Mouse (Mus musculus): Measurements from ENCODE around the gene Rtkn. TPM values are rescaled to one million over a fixed set of nuclear protein-coding genes. Genes with fewer than 3 reads are reported as not detected.

The Rtkn gene
- polyA plus RNA-seq (2015; fragmentation: Nextera tagmentation; extraction: Ambion mirVana), result 64.7 and 74.1 TPM in 2 replicates

DNA sequence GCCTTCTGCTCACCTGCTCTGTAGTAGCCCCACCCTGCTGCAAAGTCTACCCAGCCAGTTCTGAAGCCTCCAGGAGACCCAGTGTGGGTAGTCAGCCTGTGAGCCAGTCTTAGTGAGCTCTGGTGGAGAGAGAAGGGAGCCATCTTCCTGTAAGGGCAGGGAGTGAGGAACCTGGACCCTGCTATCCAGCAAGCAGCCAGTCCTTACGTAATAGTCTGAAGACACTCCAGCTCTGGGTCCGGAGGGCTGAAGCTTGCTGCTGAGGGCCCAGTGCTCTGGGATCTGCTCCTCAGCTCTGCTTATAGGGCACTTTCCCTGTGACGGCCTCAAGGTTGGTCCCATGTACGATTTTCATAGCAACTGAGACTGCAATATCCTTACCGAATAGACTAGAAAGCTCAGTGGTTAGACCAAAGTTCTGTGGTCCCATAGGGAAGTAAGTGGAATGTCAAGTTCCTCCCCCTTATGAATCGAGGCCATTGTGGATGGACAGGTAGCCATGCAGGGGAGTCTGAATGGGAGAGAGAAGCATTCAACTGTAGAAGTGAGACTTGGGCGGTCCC is at the start of gene Rtkn:
Gene Rtkn (plus strand): TSS at position 513 of the 563 bp plus-strand sequence.
- H3K4me1 ChIP-seq, result peaks cover 37% of the 10 kb centered on the region
- WGBS, result 60% methylated on average over 7 of the region's 7 CpGs

DNA sequence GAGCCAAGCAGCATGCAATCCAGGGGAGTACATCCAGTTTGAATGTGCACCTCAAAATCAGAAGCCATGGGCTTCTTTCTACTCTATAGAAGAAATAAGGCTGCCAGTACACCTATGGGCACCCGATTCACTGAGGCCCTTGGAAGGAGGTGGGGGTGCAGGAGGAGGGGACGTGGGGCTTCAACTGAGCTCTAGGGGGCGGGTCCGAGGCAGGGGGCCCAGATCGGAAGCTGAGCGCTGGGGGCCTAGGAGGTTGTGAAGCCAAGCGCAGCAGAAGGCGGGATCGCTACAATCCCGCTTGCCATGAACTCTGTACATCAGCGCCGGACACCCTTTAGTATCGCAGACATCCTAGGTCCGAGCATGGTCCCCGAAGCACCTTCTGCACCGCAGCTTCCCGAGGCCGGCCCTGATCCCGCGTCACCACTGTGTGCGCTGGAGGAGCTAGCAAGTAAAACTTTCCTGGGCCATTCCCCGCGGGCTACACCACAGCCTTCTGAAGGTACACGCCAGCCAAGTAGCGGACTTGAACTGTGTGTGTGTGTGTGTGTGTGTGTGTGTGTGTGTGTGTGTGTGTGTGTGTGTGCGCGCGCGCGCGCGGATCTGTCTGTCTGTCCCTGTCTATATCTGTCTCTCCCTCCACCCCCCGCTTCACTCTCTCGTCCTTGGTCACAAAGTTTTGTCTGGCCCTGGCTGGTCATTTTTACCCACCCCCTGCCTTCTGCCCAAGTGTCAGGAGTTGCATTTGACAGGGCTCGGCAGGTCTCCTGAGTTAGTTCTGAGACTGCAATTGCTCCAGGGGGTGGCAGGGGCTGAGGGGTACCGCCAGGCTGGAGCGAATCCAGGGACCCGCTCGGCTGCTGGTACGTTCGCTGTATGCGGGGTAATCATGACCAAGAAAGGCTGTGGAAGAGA is 48.9 kb upstream of the Rtkn start, which contains the start of gene Lbx2:
Gene Lbx2 (plus strand): TSS at position 247 of the 915 bp plus-strand sequence.
- Histone ChIP-seq H3K27ac (no peak within 1 kb of the TSS), H3K9ac (peak within 1 kb of the TSS; percentile 54), H3K27me3 (peaks cover 95% of the 10 kb centered on the region), H3K36me3 (peaks cover 13% of the 10 kb centered on the region), H3K4me2 (replicated peaks) (peak within 1 kb of the TSS; percentile 64), H3K4me1 (peaks cover 43% of the 10 kb centered on the region), H3K4me3 (peak within 1 kb of the TSS; percentile 37), H3K9me3 (no peaks in the 10 kb centered on the region)
- WGBS, result 2% methylated on average over 40 of the region's 42 CpGs
- no peak for ATAC-seq (ENCODE audit: low FRiP score, low read depth)

More for the DNA sequence above, at the start of gene Rtkn:
- H3K4me2 ChIP-seq (replicated peaks), result peak within 1 kb of the TSS; percentile 94
- no peaks in the 10 kb centered on the region for H3K27me3 ChIP-seq
- no peak for ATAC-seq (ENCODE audit: low FRiP score, low read depth)
- H3K9ac ChIP-seq, result peak within 1 kb of the TSS; percentile 89
- peak within 1 kb of the TSS; percentile 100 for H3K27ac ChIP-seq
- H3K36me3 ChIP-seq, result peaks cover 8% of the 10 kb centered on the region; the same call in 1 of the 2 replicates
- H3K9me3 ChIP-seq, result no peaks in the 10 kb centered on the region
- H3K4me3 ChIP-seq, result peak within 1 kb of the TSS; percentile 61

DNA sequence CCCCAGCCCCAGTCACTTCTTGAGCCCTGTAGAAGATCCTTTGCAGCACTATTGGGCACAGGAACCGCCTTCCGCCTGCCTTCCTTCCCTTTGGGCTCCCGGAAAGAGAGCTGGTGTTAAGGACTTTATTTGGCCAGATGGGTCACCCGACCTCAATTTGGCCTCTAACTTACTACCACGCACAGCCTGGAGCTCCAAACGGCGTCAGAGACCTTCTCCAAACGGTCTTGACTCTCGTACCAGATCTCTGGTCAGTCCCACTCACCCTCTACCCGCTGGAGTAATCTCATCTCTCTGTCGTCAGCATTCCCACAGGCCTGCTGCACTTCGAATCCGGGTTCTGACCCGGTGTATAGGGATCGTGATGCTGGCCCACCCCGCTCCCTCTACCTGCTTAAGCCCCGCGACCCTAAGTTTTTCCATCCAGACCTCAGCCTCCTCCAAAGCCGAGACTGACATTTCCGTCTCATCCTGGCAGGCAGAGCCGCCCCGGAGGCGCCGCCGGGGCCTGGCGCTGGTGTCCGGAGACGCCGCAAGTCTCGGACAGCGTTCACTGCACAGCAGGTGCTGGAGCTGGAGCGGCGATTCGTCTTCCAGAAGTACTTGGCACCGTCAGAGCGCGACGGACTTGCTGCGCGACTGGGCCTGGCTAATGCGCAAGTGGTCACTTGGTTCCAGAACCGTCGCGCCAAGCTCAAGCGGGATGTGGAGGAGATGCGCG is 47.9 kb upstream of the Rtkn start:
- no peaks in the 10 kb centered on the region for H3K9me3 ChIP-seq
- H3K27me3 ChIP-seq, result peaks cover 93% of the 10 kb centered on the region
- ATAC-seq (ENCODE audit: low FRiP score, low read depth), result no peak
- H3K4me1 ChIP-seq, result peaks cover 43% of the 10 kb centered on the region
- no peak overlapping the region for H3K27ac ChIP-seq
- H3K9ac ChIP-seq, result peak overlapping the region; percentile 13
- H3K4me2 ChIP-seq (replicated peaks), result peak overlapping the region; percentile 52
- H3K36me3 ChIP-seq, result peaks cover 4% of the 10 kb centered on the region
- 2% methylated on average over 47 of the region's 47 CpGs for WGBS
- peak overlapping the region; percentile 23 for H3K4me3 ChIP-seq

DNA sequence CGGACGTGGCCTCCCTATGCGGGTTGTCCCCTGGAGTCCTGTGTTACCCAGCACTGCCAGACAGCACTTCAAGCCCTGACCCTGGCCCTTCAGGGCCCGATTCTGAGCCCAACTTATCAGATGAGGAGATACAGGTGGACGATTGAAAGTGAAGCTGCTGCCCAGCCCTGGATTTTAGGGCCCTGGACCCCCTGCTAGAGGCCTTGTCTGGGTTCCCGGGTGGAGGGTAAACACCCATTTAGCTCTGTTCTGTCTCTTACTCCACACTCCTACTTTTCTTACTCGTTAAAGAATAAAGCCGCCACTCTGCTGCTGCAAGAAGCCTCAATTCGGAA is 47.4 kb upstream of the Rtkn start:
- Histone ChIP-seq H3K9ac (peak overlapping the region; percentile 13), H3K27me3 (peaks cover 92% of the 10 kb centered on the region), H3K27ac (no peak overlapping the region), H3K36me3 (no peaks in the 10 kb centered on the region), H3K4me2 (replicated peaks) (peak overlapping the region; percentile 52), H3K4me1 (peaks cover 43% of the 10 kb centered on the region), H3K4me3 (peak overlapping the region; percentile 23; the same call in 1 of the 2 replicates), H3K9me3 (no peaks in the 10 kb centered on the region)
- ATAC-seq (ENCODE audit: low FRiP score, low read depth), result no peak
- WGBS, result 9% methylated on average over 9 of the region's 9 CpGs

DNA sequence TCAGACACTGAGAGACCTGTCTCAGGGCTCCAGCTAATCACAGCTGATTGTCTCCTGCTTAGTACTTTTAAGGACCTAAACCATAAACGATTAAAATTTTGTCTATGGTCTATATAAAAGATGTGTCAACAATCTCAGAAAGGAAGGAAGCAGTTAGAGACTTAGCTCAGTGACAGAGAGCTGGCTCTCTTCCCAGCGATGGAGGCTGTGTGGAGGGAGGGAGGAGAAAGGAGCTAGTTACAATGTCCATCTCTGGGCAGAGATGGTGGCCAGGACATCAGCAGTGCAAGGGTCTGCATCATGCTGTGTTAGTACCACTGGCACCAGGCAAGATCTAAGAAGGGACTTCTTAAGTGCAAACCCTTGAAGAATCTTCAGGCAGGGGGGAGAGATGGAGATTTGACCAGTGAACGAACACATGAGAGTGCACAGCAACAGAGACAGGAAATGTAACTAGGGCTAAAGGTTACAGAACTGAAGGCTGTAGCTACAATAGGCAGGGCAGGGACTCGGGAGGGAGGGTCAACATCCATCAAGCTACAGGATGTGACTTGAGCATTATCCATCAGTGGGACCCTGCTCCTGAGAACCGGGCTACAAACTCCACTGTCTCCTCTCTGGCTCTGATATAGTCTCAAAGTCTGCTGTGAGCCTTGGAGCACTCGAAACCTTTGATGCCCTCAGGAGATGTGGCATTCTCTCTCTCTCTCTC is 42.7 kb upstream of the Rtkn start:
- WGBS, result 38% methylated on average over 6 of the region's 6 CpGs
- Histone ChIP-seq H3K9me3 (0 out of 2 replicates have a peak, but pooled peaks cover 3% of the 10 kb centered on the region), H3K36me3 (no peaks in the 10 kb centered on the region), H3K4me2 (replicated peaks) (no peak overlapping the region), H3K4me1 (peaks cover 8% of the 10 kb centered on the region), H3K27ac (no peak overlapping the region), H3K9ac (no peak overlapping the region), H3K4me3 (no peak overlapping the region), H3K27me3 (peaks cover 46% of the 10 kb centered on the region)
- ATAC-seq (ENCODE audit: low FRiP score, low read depth), result no peak

DNA sequence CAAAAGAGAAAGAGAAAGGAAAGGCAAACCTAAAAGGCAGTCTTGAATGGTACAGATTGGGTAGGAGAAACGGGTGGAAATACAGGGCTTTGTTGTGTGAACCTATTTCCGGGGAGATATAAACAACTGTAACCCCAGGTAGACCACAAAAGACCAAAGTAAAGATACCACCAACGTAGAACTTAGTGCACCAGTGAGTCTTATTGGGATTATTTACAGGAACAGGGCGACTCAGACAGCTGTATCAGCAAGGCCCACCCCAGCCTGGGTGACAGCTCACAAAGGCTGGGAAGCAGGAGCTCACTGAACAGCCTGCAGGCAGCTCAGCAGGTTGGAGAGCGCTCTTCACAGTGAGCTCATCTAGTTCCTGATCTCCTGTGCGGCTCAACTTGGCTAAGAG is 39.3 kb upstream of the Rtkn start:
- no peak overlapping the region for H3K4me2 ChIP-seq (replicated peaks)
- H3K9ac ChIP-seq, result no peak overlapping the region
- no peak for ATAC-seq (ENCODE audit: low FRiP score, low read depth)
- peaks cover 15% of the 10 kb centered on the region for H3K27me3 ChIP-seq
- H3K4me3 ChIP-seq, result no peak overlapping the region
- no peaks in the 10 kb centered on the region; the same call in 1 of the 2 replicates for H3K4me1 ChIP-seq
- H3K9me3 ChIP-seq, result 0 out of 2 replicates have a peak, but pooled peaks cover 3% of the 10 kb centered on the region
- no peaks in the 10 kb centered on the region for H3K36me3 ChIP-seq
- 53% methylated on average over 6 of the region's 6 CpGs for WGBS
- H3K27ac ChIP-seq, result no peak overlapping the region

DNA sequence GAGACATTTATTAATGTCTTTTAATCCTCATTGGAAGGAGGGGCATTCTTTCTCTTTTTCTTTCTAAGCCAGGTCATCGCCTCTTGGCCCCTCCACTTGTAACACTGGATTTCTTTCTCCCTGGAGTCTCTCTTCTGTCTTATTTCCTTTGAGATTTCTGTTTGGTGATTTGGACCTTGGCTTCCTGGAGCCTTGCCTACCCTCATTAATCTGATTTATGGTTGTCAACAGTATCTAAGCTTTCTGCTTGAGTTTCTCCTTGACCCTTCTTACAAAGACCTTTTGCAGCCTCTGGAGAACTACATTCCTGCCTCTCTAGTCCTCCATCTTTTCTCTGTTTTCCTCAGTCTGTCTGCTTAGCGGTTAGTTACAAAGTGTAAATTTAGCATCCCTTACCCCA is 36.9 kb upstream of the Rtkn start:
- Histone ChIP-seq H3K27me3 (peaks cover 2% of the 10 kb centered on the region; the same call in 1 of the 2 replicates), H3K4me1 (peaks cover 13% of the 10 kb centered on the region), H3K36me3 (no peaks in the 10 kb centered on the region), H3K9ac (no peak overlapping the region), H3K9me3 (0 out of 2 replicates have a peak, but pooled peaks cover 3% of the 10 kb centered on the region), H3K4me2 (replicated peaks) (no peak overlapping the region), H3K27ac (no peak overlapping the region), H3K4me3 (no peak overlapping the region)
- 53% methylated on average over 2 of the region's 2 CpGs for WGBS
- ATAC-seq (ENCODE audit: low FRiP score, low read depth), result no peak

DNA sequence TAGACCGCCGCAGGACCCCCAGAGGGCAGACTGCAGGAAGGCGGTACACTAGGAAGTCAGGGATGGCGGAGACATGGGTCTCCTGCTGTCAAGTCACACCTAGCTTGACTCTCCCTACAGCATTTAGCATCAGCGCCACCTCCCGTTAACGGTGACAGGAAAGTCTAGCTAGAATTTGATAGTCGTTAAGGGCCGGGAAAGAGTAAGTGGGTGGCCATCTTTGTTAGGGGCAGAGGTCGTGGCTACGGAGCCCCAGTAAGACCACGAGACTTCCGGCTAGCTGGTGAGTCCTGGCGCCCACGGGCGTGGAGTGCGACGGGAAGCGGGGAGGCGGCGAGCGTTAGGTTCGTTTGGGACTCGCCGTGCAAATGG is 34.0 kb upstream of the Rtkn start, which contains the start of the genes Ccdc142 and Gm42688:
Gene Ccdc142 (plus strand): TSS at position 286 of the 372 bp plus-strand sequence.
Gene Gm42688 (plus strand): TSS at position 302 of the 372 bp plus-strand sequence.
- H3K4me1 ChIP-seq, result peaks cover 15% of the 10 kb centered on the region
- WGBS, result under 1% methylated on average over 25 of the region's 25 CpGs
- H3K4me3 ChIP-seq, result peak within 1 kb of the TSS; percentile 77
- peak within 1 kb of the TSS; percentile 83 for H3K27ac ChIP-seq
- peak; percentile 89 for ATAC-seq (ENCODE audit: low FRiP score, low read depth)
- H3K9me3 ChIP-seq, result no peaks in the 10 kb centered on the region
- peak within 1 kb of the TSS; percentile 99 for H3K4me2 ChIP-seq (replicated peaks)
- H3K27me3 ChIP-seq, result peaks cover 2% of the 10 kb centered on the region; the same call in 1 of the 2 replicates
- 0 out of 2 replicates have a peak, but pooled peaks cover 3% of the 10 kb centered on the region for H3K36me3 ChIP-seq
- H3K9ac ChIP-seq, result peak within 1 kb of the TSS; percentile 86

DNA sequence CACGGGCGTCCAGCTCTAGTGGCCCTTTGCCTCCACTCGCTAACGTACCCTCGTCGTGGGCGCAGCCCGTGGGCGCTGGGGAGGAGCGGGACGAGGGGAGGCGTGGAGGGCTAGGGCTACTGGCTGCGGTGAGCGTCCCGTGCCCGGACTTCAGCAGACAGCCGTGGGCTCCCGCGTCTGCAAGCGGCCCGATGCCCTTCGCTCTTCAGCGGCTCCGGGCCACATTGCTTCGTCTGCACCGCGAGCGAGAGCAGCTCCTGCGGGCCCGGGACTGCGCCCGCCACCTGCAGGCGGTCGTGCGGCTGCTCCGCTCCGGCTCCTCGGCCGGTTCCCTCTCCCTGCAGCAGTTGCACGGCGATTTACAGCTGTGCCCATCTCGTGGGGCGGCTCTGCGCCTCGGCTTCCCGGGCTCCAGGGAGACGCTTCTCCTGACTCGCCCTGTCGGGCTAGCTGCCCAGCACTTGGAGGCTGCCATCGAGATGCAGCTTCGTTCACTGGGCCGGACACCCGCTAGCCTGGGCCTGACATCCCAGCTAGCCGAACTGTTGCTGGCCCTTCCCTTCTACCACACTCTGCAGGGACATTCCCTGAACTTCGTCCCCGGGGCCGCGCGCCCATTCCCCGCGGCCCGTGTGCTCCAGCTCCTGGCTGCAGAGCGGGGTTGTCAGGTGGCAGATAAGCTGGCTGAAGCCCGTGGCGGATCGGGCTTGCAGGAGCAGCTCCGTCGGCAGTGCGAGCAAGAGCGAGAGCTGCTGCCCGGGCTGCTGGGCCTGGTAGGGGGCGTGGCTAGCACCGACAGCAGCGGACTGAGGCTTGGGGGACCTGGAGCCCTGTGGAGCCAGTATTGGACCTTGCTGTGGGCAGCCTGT is 33.3 kb upstream of the Rtkn start:
- H3K36me3 ChIP-seq, result 0 out of 2 replicates have a peak, but pooled peaks cover 3% of the 10 kb centered on the region
- no peaks in the 10 kb centered on the region for H3K9me3 ChIP-seq
- under 1% methylated on average over 74 of the region's 74 CpGs for WGBS
- ATAC-seq (ENCODE audit: low FRiP score, low read depth), result peak; percentile 73
- H3K4me2 ChIP-seq (replicated peaks), result peak overlapping the region; percentile 99
- peak overlapping the region; percentile 83 for H3K27ac ChIP-seq
- peaks cover 15% of the 10 kb centered on the region for H3K4me1 ChIP-seq
- peaks cover 2% of the 10 kb centered on the region; the same call in 1 of the 2 replicates for H3K27me3 ChIP-seq
- H3K9ac ChIP-seq, result peak overlapping the region; percentile 86
- H3K4me3 ChIP-seq, result peak overlapping the region; percentile 77

DNA sequence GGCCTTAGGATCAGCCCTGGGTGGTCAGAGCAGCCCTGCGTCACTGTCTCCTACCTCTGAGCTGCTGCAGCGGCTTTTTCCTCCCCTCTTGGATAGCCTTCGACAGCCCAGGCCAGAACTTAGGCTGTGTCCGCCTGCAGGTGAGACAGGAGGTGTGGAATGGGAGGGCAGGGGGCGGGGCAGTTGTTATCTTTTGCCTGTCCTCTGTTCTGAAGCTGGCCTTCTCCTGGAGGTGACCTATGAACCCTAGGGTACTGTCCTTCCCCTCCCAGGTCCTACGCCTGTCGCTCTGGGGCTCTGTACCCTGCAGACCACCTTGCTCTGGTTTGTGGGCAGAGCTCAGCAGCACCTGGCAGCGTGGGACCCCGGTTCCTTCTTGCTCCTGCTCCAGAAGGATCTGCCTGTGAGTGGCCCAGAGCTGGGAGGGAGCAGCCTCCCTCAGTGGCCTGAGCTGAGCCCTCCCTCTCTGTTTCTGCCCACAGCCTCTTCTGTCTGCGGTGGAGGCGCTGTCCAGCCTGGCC is 32.1 kb upstream of the Rtkn start:
- Histone ChIP-seq H3K4me2 (replicated peaks) (peak overlapping the region; percentile 99), H3K9me3 (no peaks in the 10 kb centered on the region), H3K9ac (peak overlapping the region; percentile 86; the same call in 1 of the 2 replicates), H3K36me3 (peaks cover 6% of the 10 kb centered on the region; the same call in 1 of the 2 replicates), H3K27me3 (peaks cover 2% of the 10 kb centered on the region; the same call in 1 of the 2 replicates), H3K4me1 (peaks cover 23% of the 10 kb centered on the region), H3K27ac (no peak overlapping the region), H3K4me3 (peak overlapping the region; percentile 77)
- no peak for ATAC-seq (ENCODE audit: low FRiP score, low read depth)
- 41% methylated on average over 11 of the region's 11 CpGs for WGBS

All from limb, embryonic 13.5 days (tissue).